Mouse (Mus musculus) bone marrow macrophage, adult 2 months (primary cell): ENCODE measurements around the gene Krcc1. TPM values are rescaled to one million over a fixed set of nuclear protein-coding genes. Genes with fewer than 3 reads are reported as not detected.

Experiments used
- H3K27ac ChIP-seq: 2 replicates; pipeline ENCODE4 v1.5.1; 2012; ENCODE audit warnings: low read depth, low read length; ENCODE audit not compliant: insufficient read depth
- H3K4me1 ChIP-seq: 2 replicates; pipeline ENCODE4 v1.6.1; 2012; ENCODE audit warnings: low read length; ENCODE audit not compliant: control insufficient read depth, insufficient read depth
- H3K4me3 ChIP-seq: 2 replicates; pipeline ENCODE4 v1.5.1; 2012; ENCODE audit warnings: mild to moderate bottlenecking, low read length, moderate library complexity; ENCODE audit not compliant: insufficient read depth
- CTCF ChIP-seq: IDR thresholded peaks from 2 replicates; pipeline ENCODE4 v1.5.1; 2012; ENCODE audit warnings: low read depth, mild to moderate bottlenecking, low read length, moderate library complexity
- POLR2A ChIP-seq: IDR thresholded peaks from 2 replicates; pipeline ENCODE4 v1.6.1; 2012; ENCODE audit warnings: mild to moderate bottlenecking, low read depth, low read length, borderline replicate concordance
- polyA plus RNA-seq: library from polyadenylated mRNA; stranded (reverse); fragments of >200 nt; gene quantifications from 2 replicates; pipeline ENCODE4 v1.2.4, GENCODE M21; 2012; ENCODE audit not compliant: missing spikeins, insufficient read depth, insufficient read length

Gene Krcc1
- polyA plus RNA-seq, 1 experiment, result 112 TPM

- no peak overlapping the region for H3K27ac ChIP-seq
- 0 out of 2 replicates have a peak, but pooled peaks cover 4% of the 10 kb centered on the region for H3K4me1 ChIP-seq
- TF ChIP-seq CTCF, result no peak
- no peak for TF ChIP-seq POLR2A
- no peak overlapping the region for H3K4me3 ChIP-seq
These were observed 28.7 kb upstream of the Krcc1 start for GRCm38 (mm10) chr6:71242811-71243210.

- Histone ChIP-seq H3K4me1 (0 out of 2 replicates have a peak, but pooled peaks cover 4% of the 10 kb centered on the region), H3K4me3 (no peak overlapping the region), H3K27ac (no peak overlapping the region)
- no peak for TF ChIP-seq POLR2A
- TF ChIP-seq CTCF, result no peak
These were observed 28.2 kb upstream of the Krcc1 start for GRCm38 (mm10) chr6:71243258-71243657.

GRCm38 (mm10) chr6:71248420-71248819, 23.1 kb upstream of the Krcc1 start:
- peaks cover 15% of the 10 kb centered on the region for H3K4me1 ChIP-seq
- TF ChIP-seq POLR2A (no peak), CTCF (no peak)
- no peak overlapping the region for H3K27ac ChIP-seq
- H3K4me3 ChIP-seq, result no peak overlapping the region

GRCm38 (mm10) chr6:71249615-71250014, 21.9 kb upstream of the Krcc1 start:
- Histone ChIP-seq H3K4me1 (peaks cover 15% of the 10 kb centered on the region), H3K27ac (no peak overlapping the region), H3K4me3 (no peak overlapping the region)
- TF ChIP-seq CTCF (no peak), POLR2A (no peak)

- no peak for TF ChIP-seq CTCF
- no peak for TF ChIP-seq POLR2A
- Histone ChIP-seq H3K4me1 (peaks cover 11% of the 10 kb centered on the region), H3K4me3 (no peak overlapping the region), H3K27ac (no peak overlapping the region)
These were observed 20.5 kb upstream of the Krcc1 start for GRCm38 (mm10) chr6:71250951-71251350.

GRCm38 (mm10) chr6:71254456-71254855, 17.0 kb upstream of the Krcc1 start:
- no peak overlapping the region for H3K4me3 ChIP-seq
- H3K4me1 ChIP-seq, result peaks cover 27% of the 10 kb centered on the region
- TF ChIP-seq CTCF (no peak), POLR2A (no peak)
- H3K27ac ChIP-seq, result no peak overlapping the region

- TF ChIP-seq CTCF (no peak), POLR2A (no peak)
- Histone ChIP-seq H3K4me3 (no peak overlapping the region), H3K27ac (no peak overlapping the region), H3K4me1 (peaks cover 19% of the 10 kb centered on the region)
These were observed 15.3 kb upstream of the Krcc1 start for GRCm38 (mm10) chr6:71256166-71256565.

- Histone ChIP-seq H3K4me1 (peaks cover 16% of the 10 kb centered on the region), H3K4me3 (no peak overlapping the region), H3K27ac (no peak overlapping the region)
- TF ChIP-seq POLR2A (no peak), CTCF (no peak)
These were observed 14.1 kb upstream of the Krcc1 start for GRCm38 (mm10) chr6:71257375-71257774.

GRCm38 (mm10) chr6:71258562-71258961, 12.9 kb upstream of the Krcc1 start:
- no peak for TF ChIP-seq POLR2A
- TF ChIP-seq CTCF, result no peak
- Histone ChIP-seq H3K4me1 (peaks cover 16% of the 10 kb centered on the region), H3K4me3 (no peak overlapping the region), H3K27ac (no peak overlapping the region)

GRCm38 (mm10) chr6:71259166-71259565, 12.3 kb upstream of the Krcc1 start:
- no peak for TF ChIP-seq CTCF
- no peak overlapping the region for H3K27ac ChIP-seq
- no peak overlapping the region for H3K4me3 ChIP-seq
- H3K4me1 ChIP-seq, result peaks cover 16% of the 10 kb centered on the region

- Histone ChIP-seq H3K4me3 (no peak overlapping the region), H3K27ac (no peak overlapping the region), H3K4me1 (peaks cover 16% of the 10 kb centered on the region)
- TF ChIP-seq CTCF, result no peak
- TF ChIP-seq POLR2A, result no peak
These were observed 11.3 kb upstream of the Krcc1 start for GRCm38 (mm10) chr6:71260051-71260640.
